Mouse (Mus musculus) intestine, embryonic 14.5 days (tissue): ENCODE measurements at regions not wholly inside any gene's neighbourhood (a gene's known extent, or its start where the extent isn't known, plus 50 kb on each side); places are given as distances from the start of the nearest gene placed in this dataset.

Source experiments
- ATAC-seq: fragments of 200-750 bp; cut with Nextera tagmentation; replicated peaks from 2 replicates; pipeline ENCODE4 v1.8.0; 2017; ENCODE audit warnings: low read depth, moderate number of reproducible peaks, moderate TSS enrichment, moderate library complexity; ENCODE audit not compliant: low FRiP score, low TSS enrichment
- DNase-seq: peaks from one replicate; pipeline ENCODE4 v3.0.0-alpha.2; 2018; ENCODE audit warnings: low spot score
- H3K27ac ChIP-seq: fragments of 300-500 bp; sonication (generic); 2 replicates; pipeline ENCODE4 v1.5.1; 2014; ENCODE audit warnings: low read depth, mild to moderate bottlenecking, control low read depth
- H3K27me3 ChIP-seq: fragments of 300-500 bp; sonication (generic); replicated peaks from 2 replicates; pipeline ENCODE4 v1.6.1; 2014; ENCODE audit warnings: low read length, control low read depth; ENCODE audit not compliant: control insufficient read depth, insufficient read depth
- H3K36me3 ChIP-seq: fragments of 300-500 bp; sonication (generic); 2 replicates; pipeline ENCODE4 v1.6.1; 2014; ENCODE audit warnings: low read length, control low read depth; ENCODE audit not compliant: control insufficient read depth, insufficient read depth
- H3K4me1 ChIP-seq: fragments of 300-500 bp; sonication (generic); replicated peaks from 2 replicates; pipeline ENCODE4 v1.6.1; 2014; ENCODE audit warnings: low read length, control low read depth, mixed read lengths; ENCODE audit not compliant: control insufficient read depth, insufficient read depth
- H3K4me2 ChIP-seq: fragments of 300-500 bp; sonication (generic); 2 replicates; pipeline ENCODE4 v1.6.1; 2014; ENCODE audit warnings: low read length
- H3K4me3 ChIP-seq: fragments of 300-500 bp; sonication (generic); 2 replicates; pipeline ENCODE4 v1.5.1; 2014; ENCODE audit warnings: low read depth, low read length, control low read depth, mixed read lengths
- H3K9ac ChIP-seq: fragments of 300-500 bp; sonication (generic); 2 replicates; pipeline ENCODE4 v1.6.1; 2014; ENCODE audit warnings: mild to moderate bottlenecking, low read length
- H3K9me3 ChIP-seq: fragments of 300-500 bp; sonication (generic); 2 replicates; pipeline ENCODE4 v1.6.1; 2016; ENCODE audit warnings: low read length, control low read depth; ENCODE audit not compliant: control insufficient read depth
- WGBS: fragments of 180-500 bp; shearing (Covaris S2); extraction: QIAGEN DNeasy Blood & Tissue Kit; methylation state at CpG from one replicate; pipeline ENCODE4 v1.1.7; 2014; 5-methylcytosine and 5-hydroxymethylcytosine counted together

DNA sequence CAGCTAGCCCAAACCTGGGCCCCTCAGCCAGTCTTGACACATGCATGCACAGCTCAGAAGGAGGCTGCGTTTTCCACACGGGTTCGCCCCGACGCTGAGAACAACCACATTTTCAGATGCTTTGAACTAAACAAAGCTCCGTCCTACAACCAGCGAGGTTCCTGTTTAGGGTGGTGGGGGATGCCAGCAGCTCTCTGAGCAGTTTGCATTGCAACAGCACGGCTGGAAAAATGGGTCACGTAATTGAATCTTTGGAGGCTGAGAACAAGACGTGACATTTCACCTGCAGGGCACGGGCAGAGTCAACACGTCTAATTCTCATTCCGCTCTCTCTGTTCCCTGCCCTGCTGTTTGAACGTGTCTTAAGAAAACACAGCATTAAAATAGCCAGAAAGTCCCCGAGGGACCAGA, 119.2 kb downstream of the Syk start:
- DNase-seq (no peak), ATAC-seq (no peak)
- H3K4me2 ChIP-seq, result no peak overlapping the region
- H3K9ac ChIP-seq, result no peak overlapping the region
- H3K4me1 ChIP-seq, result no peaks in the 10 kb centered on the region
- no peak overlapping the region for H3K4me3 ChIP-seq
- no peaks in the 10 kb centered on the region for H3K27me3 ChIP-seq
- no peaks in the 10 kb centered on the region for H3K36me3 ChIP-seq
- WGBS, result 35% methylated on average over 15 of the region's 15 CpGs
- H3K27ac ChIP-seq, result no peak overlapping the region
- H3K9me3 ChIP-seq, result no peaks in the 10 kb centered on the region

GRCm38 (mm10) chr13:52703401-52704164, 120.6 kb downstream of the Syk start:
- H3K4me1 ChIP-seq, result no peaks in the 10 kb centered on the region
- H3K9ac ChIP-seq, result no peak overlapping the region
- DNase-seq (no peak), ATAC-seq (no peak)
- H3K4me2 ChIP-seq, result no peak overlapping the region
- 63% methylated on average over 12 of the region's 12 CpGs for WGBS
- no peaks in the 10 kb centered on the region for H3K36me3 ChIP-seq
- no peak overlapping the region for H3K4me3 ChIP-seq
- H3K27me3 ChIP-seq, result no peaks in the 10 kb centered on the region
- no peak overlapping the region for H3K27ac ChIP-seq
- H3K9me3 ChIP-seq, result no peaks in the 10 kb centered on the region

GRCm38 (mm10) chr13:52704673-52705072, 121.7 kb downstream of the Syk start:
- Histone ChIP-seq H3K36me3 (no peaks in the 10 kb centered on the region), H3K9me3 (no peaks in the 10 kb centered on the region), H3K4me3 (no peak overlapping the region), H3K4me2 (no peak overlapping the region), H3K27me3 (no peaks in the 10 kb centered on the region), H3K9ac (no peak overlapping the region), H3K27ac (no peak overlapping the region), H3K4me1 (no peaks in the 10 kb centered on the region)
- no peak for ATAC-seq
- DNase-seq, result no peak
- 75% methylated on average over 3 of the region's 3 CpGs for WGBS

- DNase-seq (no peak), ATAC-seq (no peak)
- H3K27me3 ChIP-seq, result no peaks in the 10 kb centered on the region
- no peak overlapping the region for H3K4me2 ChIP-seq
- no peaks in the 10 kb centered on the region for H3K4me1 ChIP-seq
- H3K27ac ChIP-seq, result no peak overlapping the region
- no peak overlapping the region for H3K9ac ChIP-seq
- H3K4me3 ChIP-seq, result no peak overlapping the region
- WGBS, result 56% methylated on average over 5 of the region's 5 CpGs
- no peaks in the 10 kb centered on the region for H3K9me3 ChIP-seq
- H3K36me3 ChIP-seq, result no peaks in the 10 kb centered on the region
Measured at GRCm38 (mm10) chr13:52709580-52709979, 126.6 kb downstream of the Syk start.

- WGBS, result 28% methylated on average over 9 of the region's 9 CpGs
- no peak overlapping the region for H3K27ac ChIP-seq
- H3K27me3 ChIP-seq, result no peaks in the 10 kb centered on the region
- no peaks in the 10 kb centered on the region for H3K9me3 ChIP-seq
- no peak overlapping the region for H3K4me2 ChIP-seq
- no peak overlapping the region for H3K9ac ChIP-seq
- H3K4me1 ChIP-seq, result no peaks in the 10 kb centered on the region
- no peaks in the 10 kb centered on the region for H3K36me3 ChIP-seq
- no peak overlapping the region for H3K4me3 ChIP-seq
- ATAC-seq (peak; percentile 79), DNase-seq (peak; percentile 92)
Measured at GRCm38 (mm10) chr13:52711713-52712369, 128.9 kb downstream of the Syk start.

DNA sequence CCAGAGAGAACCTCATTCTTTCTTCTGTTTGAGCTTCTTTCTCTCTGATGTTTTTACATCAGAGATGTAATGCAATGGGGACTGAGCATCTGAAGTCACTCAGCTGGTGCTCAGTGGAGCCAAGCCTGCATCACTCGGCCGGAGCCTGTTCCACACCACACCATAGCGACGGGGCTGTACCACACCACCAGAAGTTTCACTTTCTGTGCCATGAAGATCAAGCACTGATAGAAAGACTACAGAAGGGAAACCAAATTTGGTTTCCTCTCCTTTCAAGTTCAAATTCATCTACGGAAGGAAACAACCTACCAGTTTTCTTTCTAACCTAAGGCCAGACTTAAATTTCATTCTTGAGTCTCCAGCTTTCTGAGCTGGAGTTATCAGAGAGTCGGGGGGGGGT, 138.5 kb downstream of the Syk start:
- no peak for DNase-seq
- no peak overlapping the region for H3K4me3 ChIP-seq
- no peak overlapping the region for H3K27ac ChIP-seq
- ATAC-seq, result no peak
- no peaks in the 10 kb centered on the region for H3K36me3 ChIP-seq
- no peaks in the 10 kb centered on the region for H3K9me3 ChIP-seq
- no peak overlapping the region for H3K9ac ChIP-seq
- H3K27me3 ChIP-seq, result no peaks in the 10 kb centered on the region
- 86% methylated on average over 6 of the region's 6 CpGs for whole genome bisulfite sequencing
- H3K4me2 ChIP-seq, result no peak overlapping the region
- H3K4me1 ChIP-seq, result no peaks in the 10 kb centered on the region

GRCm38 (mm10) chr13:52722718-52723117, 139.7 kb downstream of the Syk start:
- no peaks in the 10 kb centered on the region for H3K27me3 ChIP-seq

GRCm38 (mm10) chr13:52726043-52726442, 143.1 kb downstream of the Syk start:
- no peak overlapping the region for H3K9ac ChIP-seq
- H3K9me3 ChIP-seq, result no peaks in the 10 kb centered on the region
- no peak overlapping the region for H3K27ac ChIP-seq
- DNase-seq (no peak), ATAC-seq (no peak)
- H3K4me1 ChIP-seq, result no peaks in the 10 kb centered on the region
- H3K4me3 ChIP-seq, result no peak overlapping the region
- H3K4me2 ChIP-seq, result no peak overlapping the region
- WGBS, result 30% methylated on average over 10 of the region's 10 CpGs
- no peaks in the 10 kb centered on the region for H3K27me3 ChIP-seq
- H3K36me3 ChIP-seq, result no peaks in the 10 kb centered on the region

More at GRCm38 (mm10) chr13:52722718-52723117, 139.7 kb downstream of the Syk start:
- no peaks in the 10 kb centered on the region for H3K4me1 ChIP-seq
- no peaks in the 10 kb centered on the region for H3K9me3 ChIP-seq
- no peak overlapping the region for H3K9ac ChIP-seq
- no peak overlapping the region for H3K4me2 ChIP-seq
- no peak overlapping the region for H3K4me3 ChIP-seq
- H3K36me3 ChIP-seq, result no peaks in the 10 kb centered on the region
- 74% methylated on average over 3 of the region's 3 CpGs for WGBS
- ATAC-seq (no peak), DNase-seq (no peak)
- H3K27ac ChIP-seq, result no peak overlapping the region

DNA sequence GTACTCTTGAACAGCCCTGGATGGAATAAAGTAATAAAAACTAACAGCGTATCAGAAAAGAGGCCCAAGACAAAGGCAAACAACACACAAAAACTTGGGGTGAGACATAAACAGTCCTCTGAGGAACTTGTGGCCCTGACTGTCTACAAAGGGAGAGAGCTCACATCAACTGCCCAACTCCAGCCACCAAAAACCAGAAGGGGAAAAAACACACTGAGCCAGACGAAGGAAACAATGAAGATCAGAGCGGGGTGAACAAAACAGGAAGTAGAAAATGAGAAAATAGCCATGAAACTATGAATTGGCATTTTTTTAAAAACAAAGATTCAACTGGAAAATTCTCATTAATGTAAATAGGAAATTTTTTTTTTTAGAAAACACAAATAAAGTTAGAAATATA, 143.6 kb downstream of the Syk start:
- no peak overlapping the region for H3K27ac ChIP-seq
- no peak overlapping the region for H3K4me2 ChIP-seq
- ATAC-seq, result no peak
- no peak for DNase-seq
- no peak overlapping the region for H3K9ac ChIP-seq
- no peaks in the 10 kb centered on the region for H3K4me1 ChIP-seq
- no peak overlapping the region for H3K4me3 ChIP-seq
- no peaks in the 10 kb centered on the region for H3K27me3 ChIP-seq
- no peaks in the 10 kb centered on the region for H3K9me3 ChIP-seq
- 69% methylated on average over 3 of the region's 3 CpGs for WGBS
- H3K36me3 ChIP-seq, result no peaks in the 10 kb centered on the region
